Mouse (Mus musculus) forelimb bud, embryonic 11.5 days (tissue): ENCODE results near the gene Arhgef40.

Experiments used
- DNase-seq: peaks from one replicate; pipeline ENCODE4 v3.0.0-alpha.2; 2012; ENCODE audit warnings: low read depth, low spot score

Gene Arhgef40

DNA sequence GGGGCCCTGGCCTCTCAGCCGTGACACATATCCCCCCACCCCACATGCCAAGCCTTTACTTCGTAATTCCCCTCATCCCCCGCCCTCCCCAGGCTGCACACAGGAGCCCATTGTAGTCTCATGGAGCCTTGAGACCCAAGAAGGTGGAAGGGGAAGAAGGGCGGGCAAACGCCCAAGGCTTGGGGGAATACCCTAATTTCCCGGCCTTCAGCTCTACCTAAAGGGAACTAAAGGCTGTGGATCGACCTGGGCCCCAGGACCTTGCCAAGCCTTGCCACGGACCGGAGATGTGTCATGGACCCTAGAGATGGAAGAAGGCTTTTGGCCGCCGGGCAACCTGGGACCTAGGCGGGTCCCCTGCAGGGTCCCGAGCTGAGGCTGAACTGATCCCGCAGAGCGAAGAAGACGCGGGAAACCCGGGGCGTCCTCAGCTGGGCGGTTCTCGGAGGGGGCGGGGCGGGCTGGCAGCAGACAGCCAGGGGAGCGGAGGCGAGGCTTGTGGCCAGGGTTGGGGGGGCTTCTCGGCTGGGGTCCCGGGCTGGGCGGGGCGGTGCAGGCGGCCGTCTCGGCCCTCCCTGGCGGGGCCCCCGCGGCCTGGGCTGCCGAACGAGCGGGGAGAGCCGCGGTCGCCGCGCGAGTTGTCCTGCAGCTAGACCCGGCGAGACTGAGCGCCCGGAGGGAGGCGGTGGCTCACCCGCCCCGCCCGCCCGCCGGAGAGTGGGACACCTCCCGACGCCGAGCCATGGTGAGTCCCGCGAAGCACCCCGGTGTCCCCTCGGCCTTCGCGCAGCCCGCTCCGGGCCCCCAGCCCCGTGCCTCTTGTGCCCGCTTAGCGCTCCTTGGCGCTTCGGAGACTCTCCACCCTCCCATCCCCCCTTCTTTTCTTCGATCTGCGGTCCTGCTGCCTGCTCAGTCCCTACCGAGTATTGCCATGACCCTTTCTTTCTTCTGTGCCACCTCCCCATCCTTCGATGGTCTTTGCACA is at the start of gene Arhgef40:
TSS of gene Arhgef40 (plus strand) at position 473 of the 985 bp plus-strand sequence.
- peak; percentile 72 for DNase-seq

DNA sequence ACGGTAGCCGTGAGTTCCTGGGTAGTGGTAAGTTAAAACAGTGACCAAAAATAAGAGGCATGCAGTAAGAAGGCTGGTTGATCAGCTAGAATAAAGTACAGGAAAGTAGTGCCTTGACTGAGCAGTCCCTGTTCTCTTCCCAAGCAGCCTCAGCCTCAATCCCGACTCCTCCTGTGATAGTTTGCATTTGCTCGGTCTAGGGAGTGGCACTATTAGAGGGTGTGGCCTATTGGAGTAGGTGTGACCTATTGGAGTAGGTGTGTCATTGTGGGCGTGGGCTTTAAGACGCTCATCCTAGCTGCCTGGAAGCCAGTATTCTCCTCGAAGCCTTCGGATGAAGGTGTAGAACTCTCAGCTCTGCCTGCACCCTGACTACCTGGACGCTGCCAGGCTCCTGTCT is 45.5 kb upstream of the Arhgef40 start:
- DNase-seq, result no peak

DNA sequence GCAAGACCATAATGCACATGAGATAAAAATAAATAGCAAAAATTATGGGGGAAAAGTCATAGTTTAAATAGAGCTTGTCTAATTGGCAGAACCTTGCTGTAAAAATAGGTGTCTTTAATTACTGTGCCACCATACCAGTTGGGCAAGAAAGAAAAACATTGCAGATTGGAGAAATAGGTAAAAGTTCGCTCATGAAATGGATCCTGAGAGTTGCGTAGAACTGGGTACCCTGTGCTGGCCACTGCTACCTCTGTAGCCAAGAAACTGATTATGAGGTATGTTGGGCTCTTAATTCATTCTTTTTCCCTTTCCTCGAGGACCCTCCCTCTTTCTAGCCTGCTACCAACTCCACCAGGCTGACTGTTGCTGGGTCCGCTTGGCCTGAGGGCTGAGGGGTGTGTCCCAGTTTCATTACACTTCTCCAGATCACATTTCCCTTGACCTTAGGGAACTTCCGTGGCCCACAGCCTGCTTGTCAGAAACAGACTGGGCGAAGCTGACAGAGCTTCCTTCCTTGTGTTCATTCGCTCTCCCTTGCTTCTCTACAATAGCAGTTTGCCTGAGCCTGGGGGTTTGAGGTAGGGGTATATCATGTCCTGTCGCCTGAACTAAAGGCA is 43.5 kb upstream of the Arhgef40 start:
- DNase-seq, result peak; percentile 31

DNA sequence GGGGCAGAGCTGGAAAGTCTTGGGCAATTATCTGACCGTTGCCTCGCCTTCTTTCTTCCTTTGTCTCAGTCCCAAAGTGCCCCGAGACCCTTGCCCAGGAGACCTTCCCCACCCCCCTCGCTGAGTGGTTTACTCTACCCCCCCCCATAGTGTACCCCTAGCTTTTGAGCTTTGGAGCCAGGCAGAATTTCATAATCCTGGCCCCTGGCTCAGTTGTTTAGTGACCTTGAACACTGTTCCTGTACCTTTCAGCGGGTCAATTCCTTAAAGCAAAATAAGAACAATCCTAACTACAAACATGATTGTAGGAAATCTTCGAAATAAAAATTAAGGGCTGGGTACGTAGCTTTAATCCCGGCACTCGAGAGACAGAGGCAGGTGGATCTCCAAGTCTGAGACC is 42.9 kb upstream of the Arhgef40 start:
- no peak for DNase-seq

DNA sequence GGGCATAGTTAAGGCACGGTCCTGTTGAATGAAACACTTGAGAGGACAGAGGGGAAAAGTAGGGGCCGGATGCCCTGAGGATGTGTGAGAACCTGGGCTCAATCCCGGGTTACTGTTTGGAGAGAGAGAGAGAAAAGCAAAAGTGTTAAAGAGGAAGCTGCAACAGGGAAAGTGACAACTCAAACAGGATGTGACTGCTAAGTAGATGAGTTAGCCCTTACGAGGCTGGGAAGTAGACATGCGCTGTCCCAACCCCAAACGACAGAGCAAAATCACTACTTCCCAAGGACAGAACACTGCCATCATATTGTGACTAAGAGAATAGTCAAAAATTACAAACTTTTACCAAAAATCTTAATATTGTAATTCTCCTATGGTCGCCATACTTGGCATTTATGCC is 42.3 kb upstream of the Arhgef40 start:
- DNase-seq, result no peak

DNA sequence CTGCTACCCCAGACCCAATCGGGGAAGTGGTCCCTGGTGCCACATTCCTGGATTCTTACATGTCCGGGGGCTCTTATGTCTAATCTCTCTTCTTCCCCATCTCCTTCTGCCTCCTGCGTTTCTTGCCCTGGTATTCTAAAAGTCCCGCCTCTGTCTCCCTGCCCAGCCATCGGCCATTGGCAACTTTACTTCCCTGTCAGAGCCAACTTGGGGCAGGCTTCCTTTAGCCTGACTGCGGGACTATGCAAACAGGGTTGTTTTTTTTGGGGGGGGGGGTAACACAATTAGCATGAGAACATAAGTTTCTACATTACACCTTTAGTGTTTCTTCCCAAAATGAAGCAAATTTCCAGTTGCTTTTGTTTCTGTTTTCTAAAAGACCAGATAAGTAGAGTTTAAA is 41.2 kb upstream of the Arhgef40 start:
- no peak for DNase-seq

DNA sequence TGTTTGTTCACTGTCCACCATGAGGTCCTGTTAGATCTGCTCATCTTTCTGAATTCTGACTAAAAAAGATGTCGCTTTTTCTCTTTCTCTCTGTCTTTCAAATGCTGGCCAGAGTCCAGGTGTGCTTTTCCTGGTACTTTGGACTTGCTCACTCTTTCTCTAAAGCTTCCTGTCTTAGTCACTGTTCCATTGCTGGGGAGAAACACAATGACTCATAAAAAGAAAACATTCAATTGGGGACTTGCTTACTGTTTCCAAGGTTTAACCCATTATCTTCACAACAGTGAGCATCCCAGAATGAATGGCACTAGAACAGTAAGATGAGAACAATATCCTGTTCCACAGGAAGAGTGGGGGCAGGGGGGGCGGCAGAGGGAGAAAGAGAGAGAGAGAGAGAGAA is 24.2 kb upstream of the Arhgef40 start:
- no peak for DNase-seq

DNA sequence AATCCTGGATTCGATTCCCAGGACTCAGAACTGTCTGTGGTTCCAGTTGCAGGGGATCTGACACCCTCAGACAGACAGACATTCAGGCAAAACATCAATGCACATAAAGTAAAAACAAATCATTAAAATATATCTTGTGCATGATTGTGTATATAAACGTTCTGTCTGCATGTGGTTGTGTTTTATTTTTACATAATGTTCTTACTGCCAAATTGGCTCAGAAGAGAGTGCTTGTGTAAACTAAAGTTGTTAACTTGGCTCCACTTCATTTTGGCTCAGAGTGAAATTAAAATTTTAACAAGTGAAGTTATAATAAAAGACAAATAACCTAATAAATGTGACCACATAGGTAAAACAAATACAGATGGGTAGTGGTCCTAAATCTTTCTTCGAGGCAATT is 17.1 kb upstream of the Arhgef40 start:
- DNase-seq, result no peak

DNA sequence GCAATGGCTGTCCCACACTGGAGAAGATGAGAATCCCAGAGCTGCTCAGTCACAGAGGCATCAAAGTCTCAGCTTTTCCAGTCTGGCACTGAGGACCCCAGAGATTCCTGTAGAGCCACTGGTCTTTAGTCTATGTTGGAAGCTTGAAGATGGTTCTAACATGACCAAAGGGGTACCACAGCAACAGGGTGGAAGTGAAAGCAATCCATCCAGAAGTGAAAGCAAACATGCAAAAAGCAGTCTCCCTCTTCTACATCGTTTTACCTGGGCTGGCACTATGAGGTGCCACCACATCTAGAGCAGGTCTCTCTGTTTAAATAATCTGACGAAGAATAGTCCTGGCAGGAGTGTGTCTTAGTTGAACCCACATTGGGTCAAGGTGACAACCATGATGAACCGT is 5.3 kb upstream of the Arhgef40 start:
- DNase-seq, result no peak

DNA sequence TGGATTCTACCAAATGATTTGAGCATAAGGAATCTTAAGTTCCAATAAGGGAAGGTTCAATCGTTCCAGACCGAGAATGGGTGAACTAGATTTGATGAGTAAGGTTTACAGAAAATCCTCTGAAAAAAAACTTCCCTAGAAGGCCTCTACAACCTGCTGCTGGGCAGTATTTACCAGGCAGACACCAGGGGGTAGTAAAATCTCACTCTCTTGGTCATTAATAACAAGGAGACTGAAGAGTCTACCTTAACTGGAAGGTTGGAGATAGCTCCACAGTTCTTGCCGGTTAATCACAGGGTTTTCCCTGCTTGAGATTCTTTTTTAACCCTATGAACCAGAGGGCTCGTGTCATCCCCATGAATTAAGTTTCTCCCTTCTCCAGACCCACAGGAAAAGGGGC is 1.3 kb upstream of the Arhgef40 start:
- no peak for DNase-seq

DNA sequence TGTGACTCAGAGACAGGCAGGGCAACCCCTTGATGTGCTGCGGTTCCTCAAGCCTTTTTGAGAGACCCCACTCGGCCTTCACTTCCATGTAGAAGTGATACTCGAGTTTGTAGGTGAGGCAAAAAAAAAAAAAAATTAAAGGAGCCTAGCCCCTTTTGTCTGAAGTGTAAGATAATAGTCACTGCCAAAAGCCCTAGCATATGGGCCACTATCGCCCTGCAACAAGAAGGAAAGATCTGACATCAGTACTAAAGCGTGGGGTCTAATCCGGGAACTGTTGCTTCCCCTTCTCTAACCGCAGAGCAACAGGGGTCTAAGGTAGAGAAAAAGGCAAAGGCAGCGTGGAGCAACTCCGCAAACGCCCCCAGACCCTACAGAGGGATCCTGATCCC is 668 bp upstream of the Arhgef40 start:
- DNase-seq, result no peak

DNA sequence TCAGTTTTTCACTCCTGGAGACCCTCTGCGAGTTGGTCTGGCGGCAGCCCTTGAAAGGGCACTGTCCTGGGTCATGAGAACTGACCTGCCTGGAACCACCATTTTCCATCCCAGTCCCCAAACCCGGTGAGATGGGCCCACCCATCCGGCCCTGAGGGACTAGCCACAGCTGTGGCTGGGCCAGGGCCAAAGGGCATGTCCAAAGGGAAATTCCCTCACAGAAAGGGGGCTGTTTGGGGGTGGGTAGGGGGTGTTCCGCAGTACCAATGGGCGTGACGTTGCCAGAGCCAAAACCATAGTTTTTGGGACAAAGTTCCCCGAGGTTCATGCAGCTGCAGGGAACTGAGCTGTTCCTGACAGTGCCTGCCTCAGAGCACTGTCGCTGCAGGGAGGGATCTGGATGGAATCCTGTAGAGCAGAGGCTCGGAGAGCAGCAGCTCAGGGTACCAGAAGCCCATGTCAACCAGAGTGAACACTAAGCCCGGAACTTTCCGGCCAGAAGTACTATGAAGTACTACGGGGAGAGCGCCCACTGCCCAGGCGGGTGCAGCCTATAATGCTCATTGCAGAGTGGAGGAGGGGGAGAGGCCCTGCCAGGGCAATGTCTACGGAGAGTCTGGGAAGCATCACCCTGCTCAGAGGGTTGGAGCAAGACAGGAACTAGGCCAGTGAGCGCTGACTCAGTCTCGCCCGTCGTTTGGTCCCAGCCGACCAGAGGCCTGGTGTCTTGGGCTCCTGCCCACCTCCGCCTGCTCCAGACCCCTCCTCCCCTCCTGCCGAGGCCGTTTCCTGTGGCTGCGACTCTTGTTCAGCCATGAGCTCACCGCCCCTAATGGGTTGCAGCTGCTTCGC is 1.0 kb downstream of the Arhgef40 start:
- peak; percentile 90 for DNase-seq

DNA sequence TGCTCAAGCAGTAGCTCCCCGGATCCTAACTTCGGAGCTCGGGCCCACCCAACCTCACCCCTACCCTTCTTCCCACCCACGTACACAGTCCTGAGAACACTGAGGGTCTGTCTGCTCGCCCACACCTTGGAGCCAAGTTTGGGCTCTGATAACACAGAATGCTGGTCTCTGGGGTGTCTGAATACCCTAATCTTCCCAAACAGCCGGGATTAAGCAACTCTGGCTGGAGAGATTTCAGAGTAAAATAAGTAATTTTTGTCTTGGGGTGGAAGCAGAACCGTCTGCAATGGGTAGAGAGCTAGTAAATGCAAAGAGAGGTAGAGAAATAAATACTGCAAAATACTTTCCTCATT is 1.6 kb downstream of the Arhgef40 start:
- DNase-seq, result no peak

DNA sequence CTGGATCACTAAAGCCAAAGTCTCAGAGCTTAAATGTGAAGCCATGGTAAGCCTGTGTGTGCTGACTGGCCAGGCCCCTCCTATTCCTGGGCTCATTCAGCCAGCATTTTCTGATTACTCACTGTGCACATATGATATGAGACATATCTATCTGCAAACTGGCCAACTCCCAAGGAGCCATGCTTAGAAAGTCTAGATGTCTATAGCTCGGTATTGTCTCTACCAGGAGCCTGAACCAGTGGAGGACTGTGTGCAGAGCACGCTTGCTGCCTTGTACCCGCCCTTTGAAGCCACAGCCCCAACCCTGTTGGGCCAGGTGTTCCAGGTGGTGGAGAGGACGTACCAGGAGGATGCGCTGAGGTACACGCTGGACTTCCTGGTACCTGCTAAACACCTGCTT is 2.7 kb downstream of the Arhgef40 start:
- DNase-seq, result no peak

DNA sequence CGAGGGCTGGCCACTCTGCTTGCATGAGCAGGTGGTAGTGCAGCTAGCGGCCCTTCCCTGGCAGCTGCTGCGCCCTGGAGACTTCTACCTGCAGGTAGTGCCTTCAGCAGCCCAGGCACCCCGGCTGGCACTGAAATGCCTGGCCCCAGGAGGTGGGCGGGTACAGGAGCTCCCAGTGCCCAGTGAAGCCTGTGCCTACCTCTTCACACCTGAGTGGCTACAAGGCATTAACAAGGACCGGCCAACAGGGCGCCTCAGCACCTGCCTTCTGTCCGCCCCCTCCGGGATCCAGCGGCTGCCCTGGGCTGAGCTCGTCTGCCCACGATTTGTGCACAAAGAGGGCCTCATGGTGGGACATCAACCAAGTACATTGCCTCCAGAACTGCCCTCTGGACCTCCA is 4.2 kb downstream of the Arhgef40 start:
- no peak for DNase-seq

DNA sequence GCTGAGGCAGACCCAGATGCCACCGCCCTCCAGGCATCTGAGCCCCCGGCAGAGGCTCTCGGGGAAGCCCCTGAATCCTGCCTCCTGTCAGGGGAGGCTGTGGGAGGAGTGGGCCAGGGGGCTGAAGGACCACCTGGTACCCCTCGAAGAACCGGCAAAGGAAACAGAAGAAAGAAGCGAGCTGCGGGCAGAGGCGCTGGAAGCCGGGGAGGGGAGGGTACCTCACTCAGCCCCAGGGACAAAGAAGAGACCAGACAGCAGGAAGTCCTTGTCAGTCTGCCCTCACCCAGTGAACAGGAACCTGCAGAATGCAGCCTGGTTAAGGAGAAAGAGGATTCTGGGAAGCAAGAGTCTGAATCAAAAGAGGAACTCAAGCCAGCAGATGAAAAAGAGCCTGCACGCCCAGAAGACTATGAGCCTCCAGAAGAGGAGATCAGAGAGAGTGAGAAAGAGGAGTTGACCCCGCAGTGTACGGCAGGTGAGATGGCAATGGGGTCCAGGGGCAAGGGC is 5.0 kb downstream of the Arhgef40 start:
- no peak for DNase-seq

DNA sequence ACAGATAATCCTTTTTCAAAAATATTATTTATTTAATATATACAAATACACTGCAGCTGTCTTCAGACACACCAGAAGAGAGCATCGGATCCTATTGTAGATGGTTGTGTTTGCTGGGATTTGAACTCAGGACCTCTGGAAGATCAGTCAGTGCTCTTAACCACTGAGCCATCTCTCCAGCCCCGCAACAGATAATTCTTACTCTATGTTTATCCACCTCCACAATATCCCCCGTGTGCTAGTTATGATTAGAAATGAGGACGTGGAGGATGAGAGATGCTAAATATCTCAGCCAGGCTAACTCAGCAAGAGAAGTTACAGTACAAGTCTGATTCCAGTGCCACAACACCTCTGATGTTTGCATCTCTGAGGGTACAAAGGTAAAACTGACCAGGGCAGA is 9.9 kb downstream of the Arhgef40 start:
- DNase-seq, result no peak

DNA sequence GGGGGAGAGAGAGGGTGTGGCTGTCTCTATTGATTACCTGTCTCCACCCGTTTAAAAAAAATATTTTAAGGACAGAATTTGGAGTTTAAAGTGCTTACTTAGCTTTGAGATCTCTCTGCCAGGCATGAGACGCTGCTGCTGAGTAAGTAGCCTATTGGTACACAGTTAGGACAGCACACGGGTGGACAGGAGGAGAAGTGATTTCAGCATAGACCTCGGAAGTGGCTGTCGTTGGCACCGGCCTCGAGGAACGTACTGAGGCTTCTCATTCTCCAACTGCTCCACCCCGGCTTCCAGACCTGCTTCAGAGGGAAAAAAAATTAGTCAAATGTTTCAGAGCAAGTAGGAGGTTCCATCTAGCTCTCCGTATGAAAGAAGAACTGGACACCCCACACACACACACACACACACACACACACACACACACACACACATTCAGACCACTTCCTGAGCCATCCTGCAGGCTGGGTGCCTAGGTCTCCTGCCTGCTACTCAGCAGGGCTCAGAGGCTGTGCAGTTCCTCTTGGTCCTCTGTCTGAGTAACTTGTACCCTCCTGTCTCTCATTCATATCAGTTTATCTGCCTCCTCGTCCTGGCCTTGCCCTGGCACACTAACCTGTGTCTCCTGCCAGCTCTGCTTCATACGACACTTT is 10.8 kb downstream of the Arhgef40 start:
- no peak for DNase-seq

DNA sequence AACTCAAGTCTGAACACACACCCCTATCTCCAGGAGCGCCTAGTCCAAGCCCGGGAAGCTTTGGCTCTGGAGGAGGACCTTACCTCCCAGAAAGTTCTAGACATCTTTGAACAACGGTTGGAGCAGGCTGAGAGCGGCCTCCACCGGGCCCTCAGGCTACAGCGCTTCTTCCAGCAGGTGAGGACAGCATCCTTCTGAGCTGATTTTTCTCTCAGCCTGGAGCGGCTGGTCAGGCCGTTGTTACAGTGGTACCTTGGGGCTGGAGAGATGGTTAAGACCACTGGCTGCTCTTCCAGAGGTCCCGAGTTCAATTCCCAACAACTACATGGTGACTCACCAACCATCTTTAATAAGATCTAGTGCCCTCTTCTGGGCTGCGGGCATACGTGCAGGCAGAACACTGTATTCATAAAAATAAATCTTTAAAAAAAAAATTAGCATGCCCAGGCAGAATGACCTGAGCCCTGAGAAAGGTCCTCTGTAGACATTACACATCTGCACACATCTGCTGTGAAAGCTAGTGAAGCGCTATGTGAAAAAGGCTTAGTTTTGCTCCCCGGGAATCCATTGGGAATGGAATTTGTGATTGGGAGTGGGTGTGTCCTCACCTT is 11.8 kb downstream of the Arhgef40 start:
- no peak for DNase-seq

DNA sequence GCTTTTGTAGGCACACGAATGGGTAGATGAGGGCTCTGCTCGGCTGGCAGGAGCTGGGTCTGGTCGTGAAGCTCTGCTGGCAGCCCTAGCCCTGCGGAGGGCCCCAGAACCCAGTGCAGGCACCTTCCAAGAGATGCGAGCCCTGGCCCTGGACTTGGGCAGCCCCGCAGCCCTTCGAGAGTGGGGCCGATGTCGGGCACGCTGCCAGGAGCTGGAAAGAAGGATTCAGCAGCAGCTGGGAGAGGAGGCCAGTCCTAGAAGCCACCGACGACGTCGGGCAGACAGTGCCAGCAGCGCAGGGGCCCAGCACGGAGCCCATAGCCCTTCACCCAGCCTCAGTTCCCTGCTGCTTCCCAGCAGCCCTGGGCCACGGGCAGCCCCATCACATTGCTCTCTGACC is 12.3 kb downstream of the Arhgef40 start:
- no peak for DNase-seq

DNA sequence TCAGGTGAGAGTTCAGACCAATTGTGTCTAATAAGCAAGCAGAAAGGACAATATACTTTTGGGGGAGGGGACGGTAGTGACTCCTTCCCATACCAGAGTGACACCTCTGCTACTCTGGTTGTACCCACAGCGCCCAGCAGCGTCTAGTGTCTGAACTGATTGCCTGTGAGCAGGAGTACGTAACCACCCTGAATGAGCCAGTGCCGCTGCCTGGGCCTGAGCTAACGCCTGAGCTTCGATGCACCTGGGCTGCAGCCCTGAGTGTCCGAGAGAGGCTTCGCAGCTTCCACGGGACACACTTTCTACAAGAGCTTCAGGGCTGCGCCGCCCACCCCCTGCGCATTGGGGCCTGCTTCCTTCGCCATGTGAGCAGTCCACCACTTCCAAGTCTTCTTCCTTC is 13.0 kb downstream of the Arhgef40 start:
- no peak for DNase-seq
